Mouse (Mus musculus): ENCODE results near the gene Nuak2.

GRCm38 (mm10) chr1:132298425-132298800 is 17.5 kb upstream of the Nuak2 start, which contains the start of gene Klhdc8a:
- TF ChIP-seq CTCF (IDR thresholded peaks at IDR 0.05; ENCODE audit: borderline replicate concordance, insufficient read depth, low read depth, low read length) (no peak), POLR2A (IDR thresholded peaks at IDR 0.05; ENCODE audit: borderline replicate concordance, insufficient read depth, low read length) (peak; percentile 46; the same call in 1 of the 2 replicates)

Data from cerebellum, adult 2 months (tissue).